Comparison of ENCODE assay signal across 20 mouse cellular contexts in the genomic region with DNA sequence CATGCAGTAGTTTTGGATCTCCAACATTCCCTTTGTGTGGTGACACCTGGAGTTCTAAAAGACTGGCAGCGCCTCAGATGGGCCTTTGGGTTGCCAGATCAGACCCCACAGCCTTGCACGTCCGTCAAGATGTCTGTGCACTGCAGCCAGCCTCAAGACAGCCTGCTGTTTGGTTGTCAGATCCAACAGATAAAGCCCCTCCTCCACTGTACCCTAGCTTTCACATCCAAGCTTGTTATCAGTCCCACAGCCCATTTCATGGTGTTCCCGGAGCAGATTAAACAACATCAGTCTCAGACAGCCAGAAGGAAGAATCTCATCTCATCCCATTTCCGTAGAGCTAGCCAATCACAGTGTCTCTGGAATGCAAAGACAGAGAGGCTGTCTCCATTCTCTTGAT. TPM values are rescaled to one million over a fixed set of nuclear protein-coding genes. Genes with fewer than 3 reads are reported as not detected.
DNase-seq lines count a peak whose midpoint lies in the region; ATAC-seq and TF ChIP-seq lines count a peak whose summit lies in the region.
"Had no signal": no experiment of that assay in that cellular context is flagged by ENCODE, and none has a peak within 500 bp of the region (broad histone marks: within the 10 kb centered on the region; RNA-seq: fewer than 3 reads in every experiment).

No protein-coding gene starts in this region.

- H3K4me1 ChIP-seq in kidney, postnatal 0 days (replicated peaks; ENCODE audit: insufficient read depth, low read length): no peaks in the 10 kb centered on the region
- peaks cover 10% of the 10 kb centered on the region; the same call in 1 of the 2 replicates for H3K4me1 ChIP-seq in lung, embryonic 16.5 days (replicated peaks; ENCODE audit: control insufficient read depth, insufficient read depth, low read length)
- H3K4me1 ChIP-seq in lung, adult 2 months (ENCODE audit: control insufficient read depth, insufficient read depth, low read length): no peaks in the 10 kb centered on the region
- H3K4me1 ChIP-seq: forebrain, embryonic 13.5 days; hindbrain, embryonic 13.5 days; midbrain, embryonic 12.5 days had no signal

- 82% methylated on average over 5 of the region's 5 CpGs for WGBS in kidney, postnatal 0 days
- 37% methylated on average over 5 of the region's 5 CpGs for WGBS in lung, embryonic 16.5 days
- WGBS in lung, adult 2 months: 67% methylated on average over 5 of the region's 5 CpGs

- ATAC-seq in kidney, postnatal 0 days (replicated peaks; ENCODE audit: low FRiP score, low read depth): no peak
- ATAC-seq in lung, embryonic 16.5 days (ENCODE audit: low read depth): no peak; the same call in 1 of the 2 replicates
- ATAC-seq: activated CD4-positive, CD25-positive, alpha-beta regulatory T cell, adult 4 months; forebrain, embryonic 13.5 days; inflammation-experienced regulatory T-cells, adult 6 months had no signal

- no peaks in the 10 kb centered on the region for H3K36me3 ChIP-seq in kidney, postnatal 0 days (ENCODE audit: insufficient read depth, low read length)
- H3K36me3 ChIP-seq in lung, embryonic 16.5 days (ENCODE audit: control insufficient read depth, insufficient read depth, low read length): no peaks in the 10 kb centered on the region
- H3K36me3 ChIP-seq: heart, embryonic 13.5 days; hindbrain, embryonic 13.5 days; limb, embryonic 13.5 days; midbrain, embryonic 12.5 days had no signal

- peak overlapping the region; percentile 84 for H3K27ac ChIP-seq in kidney, postnatal 0 days
- H3K27ac ChIP-seq in lung, embryonic 16.5 days (ENCODE audit: low read length): peak overlapping the region; percentile 33; the same call in 1 of the 2 replicates
- H3K27ac ChIP-seq: forebrain, embryonic 13.5 days; gastrocnemius, adult 2 months; heart, embryonic 13.5 days; hindbrain, embryonic 13.5 days; limb, embryonic 13.5 days; midbrain, embryonic 12.5 days had no signal

- H3K9me3 ChIP-seq in kidney, postnatal 0 days (replicated peaks; ENCODE audit: low read length): no peaks in the 10 kb centered on the region
- no peaks in the 10 kb centered on the region for H3K9me3 ChIP-seq in lung, embryonic 16.5 days (ENCODE audit: control insufficient read depth, low read length)
- H3K9me3 ChIP-seq: forebrain, embryonic 13.5 days; heart, embryonic 13.5 days; hindbrain, embryonic 13.5 days; limb, embryonic 13.5 days; midbrain, embryonic 12.5 days had no signal

- H3K9ac ChIP-seq in kidney, postnatal 0 days (ENCODE audit: low read depth, low read length): no peak overlapping the region
- no peak overlapping the region for H3K9ac ChIP-seq in lung, embryonic 16.5 days (ENCODE audit: low read length)
- H3K9ac ChIP-seq: forebrain, embryonic 13.5 days; heart, embryonic 13.5 days; hindbrain, embryonic 13.5 days; limb, embryonic 13.5 days; midbrain, embryonic 12.5 days had no signal

- no peak for TF ChIP-seq CTCF in kidney, postnatal 0 days (IDR thresholded peaks at IDR 0.05; ENCODE audit: low read depth)
- no peak for TF ChIP-seq CTCF in lung, adult 2 months (IDR thresholded peaks at IDR 0.05; ENCODE audit: insufficient read depth, low read length)

- no peak for TF ChIP-seq POLR2A in lung, adult 2 months (IDR thresholded peaks at IDR 0.05; ENCODE audit: borderline replicate concordance, extremely low read depth, low read depth, low read length)

- H3K27me3 ChIP-seq in kidney, postnatal 0 days (ENCODE audit: insufficient read depth, low read length): no peaks in the 10 kb centered on the region
- H3K27me3 ChIP-seq in lung, embryonic 16.5 days (ENCODE audit: control insufficient read depth, insufficient read depth, low read depth, low read length): no peaks in the 10 kb centered on the region
- H3K27me3 ChIP-seq: forebrain, embryonic 13.5 days; heart, embryonic 13.5 days; hindbrain, embryonic 13.5 days; midbrain, embryonic 12.5 days had no signal

- H3K4me3 ChIP-seq in kidney, postnatal 0 days (replicated peaks; ENCODE audit: low read depth, low read length): no peak overlapping the region
- no peak overlapping the region for H3K4me3 ChIP-seq in lung, embryonic 16.5 days (ENCODE audit: low read length)
- no peak overlapping the region for H3K4me3 ChIP-seq in lung, adult 2 months (replicated peaks; ENCODE audit: extremely low read depth, low read depth, low read length)
- H3K4me3 ChIP-seq: forebrain, embryonic 13.5 days; gastrocnemius, adult 2 months; heart, embryonic 13.5 days; hindbrain, embryonic 13.5 days; limb, embryonic 13.5 days; midbrain, embryonic 12.5 days had no signal

- no peak overlapping the region for H3K4me2 ChIP-seq in kidney, postnatal 0 days (ENCODE audit: low read length)
- H3K4me2 ChIP-seq in lung, embryonic 16.5 days (ENCODE audit: low read depth, low read length): no peak overlapping the region
- H3K4me2 ChIP-seq: forebrain, embryonic 13.5 days; heart, embryonic 13.5 days; hindbrain, embryonic 13.5 days; limb, embryonic 13.5 days; midbrain, embryonic 12.5 days had no signal

- DNase-seq in heart, adult 11 months: peak; percentile 79
- no peak for DNase-seq in heart, postnatal 4 days
- no peak for DNase-seq in kidney, postnatal 0 days (ENCODE audit: low spot score)
- no peak for DNase-seq in kidney, adult 18-20 months
- no peak for DNase-seq in lung, adult 2 months
- DNase-seq in yolk sac, embryonic 10.5 days (ENCODE audit: low spot score): peak; percentile 23
- DNase-seq in urinary bladder, adult 18-20 months (ENCODE audit: low spot score in 2 of 2): no peak
- DNase-seq: cerebellum, adult 8-10 months; gastrocnemius, adult 2 months; layer of hippocampus, adult 9-11 months; lung, postnatal 10 days; thymus, postnatal 14 days had no signal

RNA-seq across cellular contexts. Expression of gene Arhgap5, which starts 56.3 kb away (rescaled TPM):
- 10 to 100 TPM; 81.8 to 84.4 TPM for total RNA-seq in heart, postnatal 4 days (2021)
- 42.5 and 44.6 TPM in 2 replicates for polyA plus RNA-seq in kidney, postnatal 0 days (2015; fragmentation: Nextera tagmentation; extraction: Ambion mirVana)
- polyA plus RNA-seq in lung, embryonic 16.5 days (2015; fragmentation: Nextera tagmentation; extraction: Ambion mirVana): 44.0 and 48.1 TPM in 2 replicates
- 3.6 and 5.6 TPM in 2 replicates for polyA plus RNA-seq in lung, adult 2 months (2012; rRNA removed)

Comparison
In these comparisons a context has a peak if more than half of its experiments do, and no peak if none do; other contexts are left out.
1. DNase-seq: peak in heart, adult 11 months (single experiment) and yolk sac, embryonic 10.5 days (single experiment); none in heart, postnatal 4 days (single experiment), kidney, postnatal 0 days (single experiment), kidney, adult 18-20 months (single experiment), lung, adult 2 months (single experiment) and urinary bladder, adult 18-20 months (0 of 2).